Mouse (Mus musculus) layer of hippocampus, adult 9-10 months (tissue): ENCODE measurements around the gene Gm49369.
"Not testable (repeated sequence)": the region's sequence is repeated elsewhere in the genome, so short reads cannot be mapped to it uniquely, and the experiment has no call there.

Experiments used
- DNase-seq: peaks from one replicate; pipeline ENCODE4 v3.0.0; 2022; ENCODE audit warnings: low spot score

The Gm49369 gene

GRCm38 (mm10) chr7:142328507-142328906, 54.0 kb downstream of the Gm49369 start:
- no peak for DNase-seq

GRCm38 (mm10) chr7:142326714-142327445, 55.6 kb downstream of the Gm49369 start:
- DNase-seq, result no peak

- no peak for DNase-seq
Observed at GRCm38 (mm10) chr7:142323396-142324117, 58.9 kb downstream of the Gm49369 start.

GRCm38 (mm10) chr7:142322641-142323040, 59.8 kb downstream of the Gm49369 start:
- DNase-seq, result no peak

- not testable (repeated sequence) for DNase-seq
Observed at GRCm38 (mm10) chr7:142321637-142322306, 60.7 kb downstream of the Gm49369 start.
